Mouse (Mus musculus) left cerebral cortex, postnatal 36 days (tissue): ENCODE data around the gene Sdhc. TPM values are rescaled to one million over a fixed set of nuclear protein-coding genes. Genes with fewer than 3 reads are reported as not detected.

Source experiments
- DNase-seq, 2 experiments: peaks; one replicate each; pipeline ENCODE4 v3.0.0; 2021 to 2022; ENCODE audit warnings: low spot score in 2 of 2, mixed read lengths in 1 of 2
- intact Hi-C: fragments of 180-260 bp; cut with DNase I; formaldehyde crosslinking; loops from one replicate; pipeline ENCODE4 v1.15.1; 2025
- total RNA-seq, 2 experiments: library from RNA; stranded (reverse); gene quantifications; 2 replicates each; pipeline ENCODE4 v1.2.3; 2021

Sdhc gene
- total RNA-seq, 2 experiments from 2014 or later, result 200 to 204 TPM

- intact Hi-C loops, result loop anchor here (2.0 to 10.0 kb wide), 4 partner anchors 102 to 296 kb away; partner anchors contain the start of genes Adamts4, Ndufs2, Tstd1 and Usf1
These were observed 31.4 kb downstream of the Sdhc start for GRCm38 (mm10) chr1:171118996-171119395.

GRCm38 (mm10) chr1:171118269-171118684, 32.1 kb downstream of the Sdhc start:
- peak; percentile 36 to 51 for DNase-seq
- intact Hi-C loops, result loop anchor here (2.0 to 10.0 kb wide), 4 partner anchors 103 to 297 kb away; partner anchors contain the start of genes Adamts4, Ndufs2, Tstd1 and Usf1

More at GRCm38 (mm10) chr1:171118996-171119395, 31.4 kb downstream of the Sdhc start:
- no peak for DNase-seq

- intact Hi-C loops, result loop anchor here (10.0 kb wide), 3 partner anchors 139 to 299 kb away; partner anchors contain the start of genes Adamts4, Ndufs2, Tstd1 and Usf1
- no peak for DNase-seq
These were observed 34.1 kb downstream of the Sdhc start for GRCm38 (mm10) chr1:171116280-171116679.

- intact Hi-C loops, result loop anchor here (10.0 kb wide), 3 partner anchors 141 to 301 kb away; partner anchors contain the start of genes Adamts4, Ndufs2, Tstd1 and Usf1
These were observed 36.5 kb downstream of the Sdhc start, which contains the start of gene Cfap126 for GRCm38 (mm10) chr1:171113873-171114299. TSS of gene Cfap126 (plus strand) at chr1:171113918.

GRCm38 (mm10) chr1:171112986-171113385, 37.4 kb downstream of the Sdhc start:
- intact Hi-C loops, result loop anchor here (10.0 kb wide), 3 partner anchors 142 to 302 kb away; partner anchors contain the start of genes Adamts4, Ndufs2, Tstd1 and Usf1
- no peak for DNase-seq

More at GRCm38 (mm10) chr1:171113873-171114299, 36.5 kb downstream of the Sdhc start, which contains the start of gene Cfap126:
- peak; percentile 35 to 47 for DNase-seq

GRCm38 (mm10) chr1:171111781-171112575, 38.4 kb downstream of the Sdhc start:
- intact Hi-C loops, result loop anchor here (10.0 kb wide), 3 partner anchors 143 to 303 kb away; partner anchors contain the start of genes Adamts4, Ndufs2, Tstd1 and Usf1
- DNase-seq, result peak; percentile 23 to 32

GRCm38 (mm10) chr1:171111020-171111780, 39.2 kb downstream of the Sdhc start:
- intact Hi-C loops, result loop anchor here (10.0 kb wide), 3 partner anchors 144 to 304 kb away; partner anchors contain the start of genes Adamts4, Ndufs2, Tstd1 and Usf1
- peak; percentile 93 to 96 for DNase-seq

GRCm38 (mm10) chr1:171110659-171111019, 39.8 kb downstream of the Sdhc start:
- intact Hi-C loops, result loop anchor here (10.0 kb wide), 3 partner anchors 144 to 304 kb away; partner anchors contain the start of genes Adamts4, Ndufs2, Tstd1 and Usf1
- no peak for DNase-seq

- intact Hi-C loops, result loop anchor here (10.0 kb wide), 4 partner anchors 145 to 305 kb away; partner anchors contain the start of genes Adamts4, Ndufs2, Tstd1 and Usf1
- no peak for DNase-seq
These were observed 40.8 kb downstream of the Sdhc start for GRCm38 (mm10) chr1:171109620-171110019.

- intact Hi-C loops, result loop anchor here (10.0 kb wide), 1 partner anchor 200 kb away; no protein-coding TSS in a partner anchor
- no peak for DNase-seq
These were observed 45.2 kb downstream of the Sdhc start for GRCm38 (mm10) chr1:171105226-171105625.

- DNase-seq, result no peak
- intact Hi-C loops, result loop anchor here (2.0 to 10.0 kb wide), 2 partner anchors 65 to 199 kb away; no protein-coding TSS in a partner anchor
These were observed 47.1 kb downstream of the Sdhc start for GRCm38 (mm10) chr1:171103179-171103840.

GRCm38 (mm10) chr1:171102547-171103177, 47.7 kb downstream of the Sdhc start:
- peak; percentile 83 to 89 for DNase-seq
- intact Hi-C loops, result loop anchor here (2.0 to 10.0 kb wide), 2 partner anchors 64 to 198 kb away; no protein-coding TSS in a partner anchor

GRCm38 (mm10) chr1:171101733-171102546, 48.5 kb downstream of the Sdhc start:
- intact Hi-C loops, result loop anchor here (2.0 to 10.0 kb wide), 2 partner anchors 63 to 197 kb away; no protein-coding TSS in a partner anchor
- peak; percentile 90 to 92 for DNase-seq

- no peak for DNase-seq
- intact Hi-C loops, result loop anchor here (10.0 kb wide), 1 partner anchor 196 kb away; no protein-coding TSS in a partner anchor
These were observed 49.4 kb downstream of the Sdhc start for GRCm38 (mm10) chr1:171101033-171101432.

GRCm38 (mm10) chr1:171097612-171098011, 52.8 kb downstream of the Sdhc start:
- DNase-seq, result no peak
- intact Hi-C loops, result no loop called here

- intact Hi-C loops, result no loop called here
- no peak for DNase-seq
These were observed 53.3 kb downstream of the Sdhc start for GRCm38 (mm10) chr1:171097136-171097535.
